Mouse (Mus musculus) urinary bladder, postnatal 25 days (tissue): Measurements from ENCODE around the gene Gm17268.
A peak's percentile ranks its signal among the peaks of the same experiment; 100 is the strongest.

ENCODE experiments used
- DNase-seq: peaks from one replicate; pipeline ENCODE4 v3.0.0; 2022; ENCODE audit warnings: low spot score

Gene Gm17268

DNA sequence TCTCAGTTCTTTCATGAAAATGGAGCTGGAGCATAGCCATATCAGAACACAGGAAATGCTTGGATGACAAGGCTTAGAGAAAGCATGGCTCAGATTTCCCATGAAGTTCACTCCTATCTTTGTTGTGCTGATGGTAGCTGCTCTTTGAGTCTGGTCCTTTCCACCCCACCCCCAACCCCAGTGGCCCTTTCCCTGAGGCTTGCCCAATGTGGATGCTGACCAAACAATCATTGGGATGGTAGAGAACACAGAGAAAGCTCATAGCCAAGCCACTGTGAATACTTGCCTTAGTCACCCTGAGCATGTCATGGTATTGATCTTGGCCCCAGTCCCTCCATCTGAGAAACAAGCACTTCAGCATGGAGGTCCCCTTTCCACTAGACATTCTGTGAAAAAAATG lies 6.2 kb downstream of the Gm17268 start:
- DNase-seq, result no peak

DNA sequence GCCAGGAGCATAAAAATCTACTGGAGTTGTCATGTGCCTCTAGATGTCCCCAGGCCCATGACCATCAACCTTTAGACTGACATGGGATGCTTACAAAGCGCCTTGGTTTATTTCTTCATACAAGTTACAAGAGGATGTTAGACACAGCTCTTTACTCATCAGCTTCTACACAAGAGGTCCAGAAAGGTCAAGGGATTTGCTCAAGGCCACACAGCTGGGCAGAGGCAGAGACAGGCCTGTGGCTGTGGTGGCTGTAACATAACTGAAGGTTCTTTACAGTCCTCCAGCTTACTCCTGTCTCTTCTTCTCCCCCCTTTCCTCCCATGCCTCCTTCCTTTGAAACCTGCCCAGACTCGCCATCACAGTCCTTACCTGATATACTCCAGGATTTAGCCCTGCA lies 8.2 kb downstream of the Gm17268 start:
- DNase-seq, result no peak

- DNase-seq, result no peak
Observed at GRCm38 (mm10) chr11:82023769-82024168, 14.6 kb downstream of the Gm17268 start.

GRCm38 (mm10) chr11:82022504-82023056 lies 15.8 kb downstream of the Gm17268 start:
- no peak for DNase-seq

DNA sequence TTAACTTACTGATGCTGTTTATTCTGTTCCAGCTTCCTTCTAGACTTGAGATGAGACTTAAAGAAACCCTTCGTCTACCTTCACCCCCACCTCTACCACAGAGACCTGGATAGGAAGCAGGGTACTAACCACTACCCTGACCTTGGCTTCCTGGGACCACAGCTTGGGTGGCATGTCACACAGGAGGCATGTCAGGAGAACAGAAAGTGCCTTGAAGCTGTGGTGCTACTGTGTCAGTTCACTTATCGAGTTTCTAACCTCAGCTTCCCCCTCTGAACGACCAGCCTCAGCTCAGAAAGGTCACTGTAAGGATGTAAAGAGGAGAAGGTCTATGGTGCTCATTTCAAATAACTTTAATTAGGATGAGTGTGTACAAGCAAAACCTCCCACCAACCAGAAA lies 17.0 kb downstream of the Gm17268 start:
- no peak for DNase-seq

DNA sequence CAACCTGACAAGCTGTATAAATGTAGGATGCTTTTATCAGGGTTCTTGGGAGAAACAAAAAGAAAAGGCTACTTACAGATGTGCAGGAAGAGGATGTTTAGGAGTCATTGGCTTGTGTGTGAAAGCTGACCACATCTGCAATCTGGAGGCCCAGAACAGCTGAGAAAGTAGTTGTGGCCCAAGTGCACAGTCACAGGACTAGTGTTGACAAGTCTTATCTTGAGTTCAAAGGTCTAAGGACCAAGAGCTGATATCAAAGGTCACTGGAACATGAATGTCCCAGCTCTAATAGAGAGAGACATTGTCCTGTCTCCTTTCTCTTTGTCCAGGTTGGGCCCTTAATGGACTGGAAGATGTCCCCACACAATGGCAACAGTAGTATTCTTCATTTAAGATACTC lies 18.6 kb downstream of the Gm17268 start:
- DNase-seq, result no peak

DNA sequence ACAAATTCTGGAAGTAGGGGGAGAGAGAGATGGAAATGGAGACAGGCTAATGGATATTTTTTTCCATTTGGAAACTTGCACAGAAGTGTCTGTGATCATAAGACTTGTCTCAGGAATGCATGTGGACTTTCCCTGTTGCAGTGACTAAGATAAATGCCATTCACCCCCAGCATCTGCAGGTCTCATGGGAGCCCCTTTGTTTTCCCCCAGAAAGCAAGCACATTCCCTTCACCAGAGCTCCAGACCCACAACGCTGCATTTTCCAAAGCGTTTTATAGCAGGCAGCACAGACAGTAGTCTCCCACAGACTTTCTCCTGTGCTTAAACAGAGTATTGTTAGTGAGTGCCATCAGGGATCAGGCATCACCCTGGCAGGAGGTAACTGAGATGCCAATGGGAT lies 19.0 kb downstream of the Gm17268 start:
- no peak for DNase-seq

GRCm38 (mm10) chr11:82016181-82016780 lies 22.1 kb downstream of the Gm17268 start:
- no peak for DNase-seq

- no peak for DNase-seq
Observed at GRCm38 (mm10) chr11:82015066-82015465, 23.3 kb downstream of the Gm17268 start.

DNA sequence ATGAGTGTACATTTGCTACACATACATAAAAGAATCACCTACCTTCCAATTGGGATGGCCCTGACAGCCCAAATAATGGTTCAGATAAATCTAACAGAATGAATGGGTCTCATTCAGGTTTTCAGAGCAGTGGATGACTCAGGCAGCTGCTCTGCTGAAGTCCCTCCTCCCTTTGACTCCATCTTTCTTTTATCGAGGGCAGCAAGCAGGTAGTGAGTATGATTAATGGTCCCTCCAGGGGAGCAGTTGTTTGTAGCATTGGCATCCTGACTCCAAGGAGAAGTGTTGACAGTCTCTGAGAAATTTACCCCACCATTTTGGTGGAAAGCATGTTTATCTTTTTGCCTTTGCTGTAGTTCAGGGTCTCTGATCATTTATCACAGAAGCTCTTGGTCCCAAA lies 24.6 kb downstream of the Gm17268 start:
- DNase-seq, result no peak

GRCm38 (mm10) chr11:82011411-82012193 lies 26.8 kb downstream of the Gm17268 start:
- no peak for DNase-seq

GRCm38 (mm10) chr11:82010115-82010514 lies 28.2 kb downstream of the Gm17268 start:
- no peak for DNase-seq

- DNase-seq, result peak; percentile 45
Observed at GRCm38 (mm10) chr11:82006796-82007423, 31.5 kb downstream of the Gm17268 start.

- DNase-seq, result no peak
Observed at GRCm38 (mm10) chr11:82004810-82005209, 33.6 kb downstream of the Gm17268 start.

GRCm38 (mm10) chr11:82000581-82000980 lies 37.8 kb downstream of the Gm17268 start:
- no peak for DNase-seq

GRCm38 (mm10) chr11:81999469-81999868 lies 38.9 kb downstream of the Gm17268 start:
- DNase-seq, result no peak

DNA sequence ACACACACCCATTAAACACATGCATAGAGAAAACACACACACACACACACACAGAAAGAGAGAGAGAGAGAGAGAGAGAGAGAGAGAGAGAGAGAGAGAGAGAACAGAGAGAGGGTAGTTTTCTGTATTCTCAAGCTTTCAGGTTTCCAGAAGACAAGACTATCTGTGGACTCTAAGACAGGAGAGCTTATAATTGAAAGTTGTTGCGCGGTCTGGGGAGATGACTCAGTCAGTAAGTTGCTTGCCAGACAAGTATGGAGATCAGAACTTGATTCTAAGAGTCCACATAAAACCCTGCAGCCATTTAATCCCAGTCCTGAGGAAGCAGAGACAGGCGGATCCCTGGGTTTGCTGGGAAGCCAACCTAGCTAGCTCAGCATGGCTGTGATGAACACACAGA lies 39.7 kb downstream of the Gm17268 start:
- no peak for DNase-seq

DNA sequence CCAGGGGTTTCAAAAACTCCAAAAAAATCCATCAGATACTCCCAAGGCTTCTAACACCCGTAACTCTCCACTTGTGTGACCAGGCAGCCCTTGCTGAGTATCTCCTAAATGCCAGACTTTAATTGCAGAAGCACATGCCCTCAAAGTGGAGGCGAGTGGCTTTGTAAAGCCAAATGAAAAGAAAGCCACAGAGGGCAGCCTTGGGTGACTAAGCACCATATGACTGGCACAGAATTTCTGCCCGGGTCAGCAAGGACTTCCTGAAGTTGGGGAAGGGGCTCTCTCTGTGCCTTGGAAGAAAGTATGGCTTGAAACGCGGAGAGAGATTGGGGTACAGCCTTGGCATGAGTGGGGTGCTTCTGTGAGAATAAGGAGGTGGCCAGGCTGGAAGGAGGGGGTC lies 41.3 kb downstream of the Gm17268 start:
- no peak for DNase-seq

DNA sequence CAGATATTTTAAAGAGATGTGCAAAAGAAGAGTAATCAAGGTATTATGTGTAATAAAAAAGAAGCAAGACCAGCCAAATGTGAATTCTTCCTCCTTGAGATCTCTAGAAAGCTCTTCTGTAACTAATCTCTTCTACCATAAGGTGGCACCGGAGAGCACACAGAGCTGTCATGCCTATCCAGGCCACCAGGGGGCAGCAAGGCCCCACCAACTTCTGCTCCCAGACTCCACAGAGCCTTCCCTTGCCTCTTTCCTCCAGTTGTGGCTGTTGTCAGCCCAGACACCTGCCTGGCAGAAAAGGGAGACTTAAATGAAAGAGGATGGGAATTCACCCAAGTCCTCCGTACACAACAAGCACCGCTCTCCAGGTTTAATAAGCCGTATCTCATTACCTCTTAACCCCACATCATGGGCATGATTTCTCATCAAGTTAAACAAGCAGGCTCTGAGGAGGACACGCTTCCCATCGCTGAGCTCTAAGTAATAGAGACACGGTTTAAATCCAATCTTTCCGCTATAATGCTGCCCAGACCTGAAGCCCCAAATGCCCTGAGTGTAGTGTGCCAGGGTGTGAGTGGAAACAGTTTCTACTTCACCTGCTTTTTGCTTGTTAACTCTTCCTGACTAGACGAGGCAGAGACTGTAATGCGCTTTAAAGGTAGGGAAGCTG lies 42.1 kb downstream of the Gm17268 start:
- peak; percentile 70 for DNase-seq

GRCm38 (mm10) chr11:81983146-81983545 lies 55.2 kb downstream of the Gm17268 start:
- DNase-seq, result peak; percentile 57

GRCm38 (mm10) chr11:81982191-81982590 lies 56.2 kb downstream of the Gm17268 start:
- DNase-seq, result no peak
